Mouse (Mus musculus) gastrocnemius, adult 8-10 months (tissue): ENCODE data around the gene Rgs8. TPM values are rescaled to one million over a fixed set of nuclear protein-coding genes. Genes with fewer than 3 reads are reported as not detected.

ENCODE experiments used
- DNase-seq, 2 experiments: peaks; one replicate each; pipeline ENCODE4 v3.0.0; 2022; ENCODE audit warnings: low spot score in 2 of 2
- total RNA-seq, 4 experiments: library from RNA; stranded (reverse); gene quantifications; 2 replicates each; pipeline ENCODE4 v1.2.4; 2022

Rgs8 gene
- total RNA-seq, 4 experiments from 2014 or later, result not detected

DNA sequence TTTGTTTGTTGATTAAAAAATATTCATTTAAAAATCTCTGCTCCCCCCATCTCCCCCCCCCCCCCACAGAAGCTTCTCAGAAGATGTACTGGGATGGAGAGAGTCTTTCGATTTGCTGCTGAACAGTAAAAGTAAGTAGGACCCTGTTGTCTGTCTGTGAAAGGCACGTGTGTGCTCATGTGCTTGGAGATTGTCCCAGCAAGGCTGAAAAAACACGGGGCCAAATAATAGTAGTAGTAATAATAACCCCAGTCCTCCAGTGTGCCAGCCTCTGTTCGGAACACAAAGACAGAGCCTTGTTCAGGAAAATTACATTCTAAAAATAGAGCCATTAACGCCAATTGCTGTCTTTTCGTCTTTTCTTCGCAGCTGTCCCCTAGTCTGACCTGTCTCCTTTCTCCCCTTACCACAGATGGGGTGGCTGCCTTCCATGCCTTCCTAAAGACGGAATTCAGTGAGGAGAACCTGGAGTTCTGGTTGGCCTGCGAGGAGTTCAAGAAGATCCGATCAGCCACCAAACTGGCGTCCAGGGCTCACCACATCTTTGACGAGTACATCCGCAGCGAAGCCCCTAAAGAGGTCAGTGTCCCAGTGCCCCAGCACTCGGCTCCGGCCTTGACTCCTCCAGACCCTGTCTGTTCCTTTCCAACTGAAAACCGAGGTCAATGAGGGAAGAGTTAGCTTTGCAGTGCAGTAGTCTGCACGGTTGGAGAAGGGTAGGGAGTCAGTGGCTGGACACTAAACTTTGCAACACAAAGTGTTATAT is 88.9 kb downstream of the Rgs8 start:
- DNase-seq, result no peak

DNA sequence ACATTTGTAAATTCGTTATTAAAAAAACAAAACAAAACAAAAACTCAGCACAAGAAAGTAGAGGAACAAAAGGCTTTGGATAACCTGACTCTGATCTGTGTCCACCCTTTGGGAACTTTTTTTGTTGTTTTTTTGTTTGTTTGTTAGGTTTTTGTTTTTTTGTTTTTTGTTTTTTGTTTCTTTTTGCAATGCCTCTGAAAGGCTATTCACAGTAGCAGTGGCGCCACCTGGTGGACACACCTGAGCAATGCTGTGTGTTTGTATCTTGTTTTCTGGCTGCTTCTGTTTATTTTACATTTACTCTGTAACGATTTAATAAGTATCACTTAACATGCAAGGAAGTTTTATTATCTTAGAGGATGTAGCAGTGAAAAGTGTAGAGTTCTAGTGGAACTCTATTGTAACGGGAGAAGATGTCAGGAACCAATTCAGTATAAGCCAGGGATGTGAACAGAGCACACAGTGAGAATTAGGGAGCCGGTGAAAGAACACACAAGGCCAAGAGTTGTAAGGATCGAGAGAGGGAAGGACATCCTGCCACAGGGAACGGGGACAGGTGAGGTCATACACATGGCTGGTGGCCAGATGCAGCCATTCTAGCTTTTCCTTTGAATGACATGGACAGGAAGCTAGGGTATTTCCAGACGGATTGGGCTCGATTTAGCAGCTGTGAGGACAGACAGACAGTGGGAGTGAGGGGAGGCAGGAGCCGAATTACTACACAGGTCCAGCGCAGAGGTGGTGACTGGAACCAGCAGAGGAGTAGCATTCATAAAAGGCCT is 89.7 kb downstream of the Rgs8 start:
- DNase-seq, result peak; percentile 29 to 62

DNA sequence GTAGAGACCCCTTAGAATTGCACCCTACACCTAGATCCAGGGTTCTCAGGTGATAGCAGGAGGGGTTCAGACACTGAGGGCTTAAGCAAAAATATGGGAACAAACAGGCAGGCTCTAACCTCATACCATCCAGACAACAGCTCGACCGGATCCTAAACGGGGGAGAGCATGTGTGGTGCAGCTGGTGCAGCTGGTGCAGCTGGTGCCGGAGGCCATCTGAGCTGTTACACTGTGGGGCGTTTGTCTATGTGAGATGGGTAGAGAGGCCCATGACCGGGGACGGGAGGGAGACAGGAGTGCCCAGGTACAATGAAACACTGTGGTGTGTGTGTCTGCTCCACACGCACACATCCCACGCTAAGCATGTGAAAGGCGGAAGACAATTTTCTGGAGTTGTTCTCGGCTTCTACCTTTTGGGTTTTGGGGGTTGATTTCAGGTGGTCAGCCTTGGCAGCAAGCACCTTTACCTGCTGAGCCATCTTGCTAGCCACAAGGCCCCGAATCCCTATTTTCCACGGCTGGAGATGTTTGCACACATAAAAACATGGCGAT is 93.4 kb downstream of the Rgs8 start:
- DNase-seq, result no peak

- DNase-seq, result peak; percentile 25 to 28
Observed at GRCm38 (mm10) chr1:153746728-153747127, 93.9 kb downstream of the Rgs8 start.

DNA sequence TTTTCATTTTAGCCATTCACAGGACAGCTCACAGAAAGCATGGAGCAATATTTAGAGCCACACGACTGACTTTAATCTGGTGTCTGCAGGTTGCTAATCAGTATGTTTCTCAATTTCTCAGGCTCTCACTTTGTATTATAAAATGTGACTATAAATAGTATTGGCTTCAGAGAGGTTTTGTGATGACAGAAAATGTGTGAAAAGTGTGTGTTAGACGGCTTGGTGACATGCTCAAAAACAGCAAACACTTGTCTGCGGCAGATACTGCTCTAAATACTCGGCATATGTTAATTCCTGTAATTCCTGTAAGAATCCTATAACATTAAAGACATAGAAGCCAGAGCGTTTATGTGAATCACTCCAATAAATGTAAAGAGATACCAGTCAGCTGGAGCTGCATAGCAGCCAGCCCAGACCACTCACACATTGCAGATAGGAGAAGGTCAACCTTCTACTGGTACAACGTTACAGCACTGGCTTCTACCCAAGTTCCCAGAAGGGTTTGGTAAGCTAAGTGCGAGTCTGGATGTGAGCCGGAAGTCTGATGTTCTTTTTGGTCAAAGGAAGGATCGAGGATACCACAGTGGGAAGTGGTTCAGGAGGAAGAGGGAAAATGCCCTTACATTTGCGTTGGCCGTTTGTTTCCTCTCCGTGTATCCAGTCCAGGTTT is 95.2 kb downstream of the Rgs8 start:
- DNase-seq, result no peak

GRCm38 (mm10) chr1:153748549-153748948 is 95.7 kb downstream of the Rgs8 start:
- DNase-seq, result no peak

- no peak for DNase-seq
Observed at GRCm38 (mm10) chr1:153749211-153749801, 96.5 kb downstream of the Rgs8 start, which contains the start of gene Rnasel. TSS of gene Rnasel (plus strand) at chr1:153749426.

Other genes starting within 250 kb of the Rgs8 start
- not detected for gene Shcbp1l, start 227.9 kb upstream of the Rgs8 start, total RNA-seq
- gene Dhx9, start 165.4 kb upstream of the Rgs8 start, total RNA-seq, result 10 to 100 TPM; 18.8 to 23.4 (median 20.3) TPM
- 1 to 10 TPM; 1.6 to 2.7 (median 1.8) TPM for gene Npl, start 103.0 kb upstream of the Rgs8 start, total RNA-seq
- under 1 TPM; 0.52 to 0.91 (median 0.71) TPM for gene Rgs16, start 87.3 kb downstream of the Rgs8 start, total RNA-seq
- gene Rnasel, start 96.4 kb downstream of the Rgs8 start, total RNA-seq, result 1 to 10 TPM in 3 of 4 experiments, under 1 TPM in 1; 0.63 to 1.8 (median 1.2) TPM
- under 1 TPM in 1 of 4 experiments, not detected in 3; 0.09 TPM for gene Rgsl1, start 191.1 kb downstream of the Rgs8 start, total RNA-seq
- not detected for gene Teddm1b, start 221.3 kb downstream of the Rgs8 start, total RNA-seq
- gene Teddm1a, start 238.7 kb downstream of the Rgs8 start, total RNA-seq, result not detected
- 100 to 1,000 TPM; 294 to 919 (median 442) TPM for gene Glul, start 246.9 kb downstream of the Rgs8 start, total RNA-seq
- 1 to 10 TPM; 1.7 to 2.9 (median 2.4) TPM for gene Teddm2, start 247.2 kb downstream of the Rgs8 start, total RNA-seq